Mouse (Mus musculus): ENCODE data around the gene Gm10181.
A peak's percentile ranks its signal among the peaks of the same experiment; 100 is the strongest.
"Not testable (repeated sequence)": the region's sequence is repeated elsewhere in the genome, so short reads cannot be mapped to it uniquely, and the experiment has no call there.

Gm10181 gene

GRCm38 (mm10) chr9:25089122-25089521, at the start of gene Gm10181:
Gm10181 (plus strand) TSS chr9:25089422.
- no peak for DNase-seq

- peak; percentile 6 for DNase-seq
Observed at GRCm38 (mm10) chr9:25041665-25042064, 47.6 kb upstream of the Gm10181 start.

- DNase-seq, result no peak
Observed at GRCm38 (mm10) chr9:25042162-25043111, 46.8 kb upstream of the Gm10181 start.

GRCm38 (mm10) chr9:25044325-25044724, 44.9 kb upstream of the Gm10181 start:
- no peak for DNase-seq

GRCm38 (mm10) chr9:25048289-25048688, 40.9 kb upstream of the Gm10181 start:
- no peak for DNase-seq

GRCm38 (mm10) chr9:25048940-25049339, 40.3 kb upstream of the Gm10181 start:
- no peak for DNase-seq

GRCm38 (mm10) chr9:25051901-25052300, 37.3 kb upstream of the Gm10181 start:
- DNase-seq, result no peak

GRCm38 (mm10) chr9:25055650-25056376, 33.4 kb upstream of the Gm10181 start:
- no peak for DNase-seq

GRCm38 (mm10) chr9:25058726-25059125, 30.5 kb upstream of the Gm10181 start:
- no peak for DNase-seq

- no peak for DNase-seq
Observed at GRCm38 (mm10) chr9:25072666-25073065, 16.6 kb upstream of the Gm10181 start.

- DNase-seq, result no peak
Observed at GRCm38 (mm10) chr9:25075977-25076376, 13.2 kb upstream of the Gm10181 start.

- no peak for DNase-seq
Observed at GRCm38 (mm10) chr9:25076505-25076904, 12.7 kb upstream of the Gm10181 start.

- no peak for DNase-seq
Observed at GRCm38 (mm10) chr9:25090853-25091252, 1.6 kb downstream of the Gm10181 start.

- no peak for DNase-seq
Observed at GRCm38 (mm10) chr9:25102881-25103280, 13.7 kb downstream of the Gm10181 start.

GRCm38 (mm10) chr9:25104638-25105037, 15.4 kb downstream of the Gm10181 start:
- peak; percentile 36 for DNase-seq

- DNase-seq, result not testable (repeated sequence)
Observed at GRCm38 (mm10) chr9:25123590-25123989, 34.4 kb downstream of the Gm10181 start.

- no peak for DNase-seq
Observed at GRCm38 (mm10) chr9:25124048-25124447, 34.8 kb downstream of the Gm10181 start.

- DNase-seq, result no peak
Observed at GRCm38 (mm10) chr9:25132253-25132652, 43.0 kb downstream of the Gm10181 start.

GRCm38 (mm10) chr9:25132920-25133319, 43.7 kb downstream of the Gm10181 start:
- no peak for DNase-seq

- no peak for DNase-seq
Observed at GRCm38 (mm10) chr9:25138900-25139299, 49.7 kb downstream of the Gm10181 start.

Data from thymus, postnatal 25 days (tissue).